Mouse (Mus musculus): ENCODE data around the gene A930009A15Rik. TPM values are rescaled to one million over a fixed set of nuclear protein-coding genes. Genes with fewer than 3 reads are reported as not detected.

A930009A15Rik gene
- polyA plus RNA-seq, 1 experiment from 2014 or later: 0.72 TPM

DNA sequence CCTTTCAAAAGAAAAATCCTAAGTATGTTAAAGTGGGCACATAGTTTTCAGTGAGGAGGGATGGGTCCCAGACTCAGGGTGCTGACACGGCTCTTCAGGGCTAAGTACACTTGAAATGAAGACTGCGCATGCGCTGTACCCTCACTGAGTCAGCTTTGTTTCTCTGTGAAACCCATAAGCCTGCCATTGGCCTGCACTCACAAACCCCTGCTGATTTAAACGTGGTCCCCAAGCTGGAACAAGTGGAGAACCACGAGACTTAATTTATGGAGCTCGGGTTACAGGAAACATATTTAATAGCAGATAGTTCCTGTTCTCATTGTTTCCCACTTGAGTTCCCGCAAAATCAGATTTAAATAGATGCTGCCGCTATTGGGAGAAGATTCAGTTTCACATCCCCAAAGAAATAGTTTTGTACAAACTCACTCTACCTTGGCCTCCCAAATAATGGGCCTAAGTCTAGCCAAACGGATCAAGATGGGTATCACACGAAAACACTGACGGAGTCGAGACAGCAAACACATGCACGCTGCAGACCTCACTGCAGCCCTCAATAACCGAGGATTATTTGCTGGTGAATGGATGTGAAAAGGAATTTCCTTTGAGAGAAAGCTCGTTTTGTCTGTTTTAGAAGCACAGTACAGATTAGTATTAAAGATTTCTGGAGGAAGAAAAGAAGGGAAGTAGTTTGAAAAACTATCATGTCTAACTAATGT is 54.3 kb downstream of the A930009A15Rik start:
- no peak overlapping the region for H3K27ac ChIP-seq
- no peaks in the 10 kb centered on the region for H3K9me3 ChIP-seq (replicated peaks)
- H3K9ac ChIP-seq: no peak overlapping the region
- no peaks in the 10 kb centered on the region for H3K27me3 ChIP-seq
- ATAC-seq (ENCODE audit: low FRiP score): no peak
- H3K4me1 ChIP-seq: no peaks in the 10 kb centered on the region
- 63% methylated on average over 15 of the region's 15 CpGs for WGBS
- H3K36me3 ChIP-seq: no peaks in the 10 kb centered on the region
- H3K4me3 ChIP-seq: no peak overlapping the region
- H3K4me2 ChIP-seq (replicated peaks): no peak overlapping the region

DNA sequence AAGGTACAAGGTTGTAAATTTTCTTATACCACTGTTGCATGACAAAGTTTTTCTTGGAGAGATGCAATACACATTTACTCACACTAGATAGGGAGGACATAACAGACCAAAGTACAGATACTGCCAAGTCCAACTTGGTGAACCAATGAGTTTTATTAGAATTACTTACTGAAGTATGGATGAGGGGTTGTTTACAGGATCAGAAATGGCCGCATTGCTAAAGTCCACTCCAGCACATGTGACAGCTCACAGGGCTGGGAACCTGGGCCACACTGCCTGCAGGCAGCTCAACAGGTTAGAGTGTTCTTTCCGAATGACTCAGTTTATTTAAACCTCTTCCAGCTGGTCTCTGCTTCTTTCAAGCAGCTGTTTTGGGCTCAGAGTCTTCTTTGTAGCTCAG is 55.2 kb downstream of the A930009A15Rik start:
- H3K27me3 ChIP-seq: no peaks in the 10 kb centered on the region
- WGBS: 81% methylated on average over 2 of the region's 2 CpGs
- no peaks in the 10 kb centered on the region for H3K9me3 ChIP-seq (replicated peaks)
- no peak overlapping the region for H3K9ac ChIP-seq
- no peak for ATAC-seq (ENCODE audit: low FRiP score)
- H3K4me3 ChIP-seq: no peak overlapping the region
- no peaks in the 10 kb centered on the region for H3K36me3 ChIP-seq
- H3K27ac ChIP-seq: no peak overlapping the region
- no peaks in the 10 kb centered on the region for H3K4me1 ChIP-seq
- no peak overlapping the region for H3K4me2 ChIP-seq (replicated peaks)

DNA sequence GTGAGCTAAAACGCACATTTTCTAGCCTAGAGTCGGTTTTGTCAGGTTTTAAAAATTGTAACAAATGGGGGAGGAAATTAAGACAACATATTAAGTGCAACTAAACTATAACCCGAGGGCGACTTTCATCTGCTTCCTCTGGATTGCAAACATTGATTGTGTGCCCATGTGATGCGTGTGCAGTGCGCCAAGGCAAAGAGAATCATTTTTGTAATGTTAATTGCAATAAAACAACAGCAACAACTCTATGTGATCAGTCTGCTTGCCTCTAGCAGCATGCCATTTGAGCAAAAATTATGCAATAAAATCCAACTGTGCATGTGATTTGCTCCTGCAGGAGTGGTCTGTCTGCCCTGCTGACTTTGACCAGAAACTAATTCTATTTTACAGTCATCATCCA is 56.9 kb downstream of the A930009A15Rik start:
- H3K4me3 ChIP-seq: no peak overlapping the region
- no peak overlapping the region for H3K4me2 ChIP-seq (replicated peaks)
- H3K4me1 ChIP-seq: no peaks in the 10 kb centered on the region
- ATAC-seq (ENCODE audit: low FRiP score): no peak
- no peak overlapping the region for H3K27ac ChIP-seq
- H3K36me3 ChIP-seq: no peaks in the 10 kb centered on the region
- H3K27me3 ChIP-seq: no peaks in the 10 kb centered on the region
- H3K9me3 ChIP-seq (replicated peaks): no peaks in the 10 kb centered on the region
- H3K9ac ChIP-seq: no peak overlapping the region
- 86% methylated on average over 6 of the region's 6 CpGs for WGBS

Other genes with a start within 250 kb of the A930009A15Rik start
- gene Tmem19, start 207.5 kb upstream of the A930009A15Rik start, polyA plus RNA-seq (2016; fragmentation: Nextera tagmentation; extraction: Ambion mirVana): 41.9 and 44.6 TPM in 2 replicates
- 34.2 and 38.5 TPM in 2 replicates for gene Thap2, start 185.5 kb upstream of the A930009A15Rik start, polyA plus RNA-seq (2016; fragmentation: Nextera tagmentation; extraction: Ambion mirVana)
- 26.3 and 28.2 TPM in 2 replicates for gene Zfc3h1, start 185.0 kb upstream of the A930009A15Rik start, polyA plus RNA-seq (2016; fragmentation: Nextera tagmentation; extraction: Ambion mirVana)
- gene Lgr5, start 17.8 kb downstream of the A930009A15Rik start, polyA plus RNA-seq (2016; fragmentation: Nextera tagmentation; extraction: Ambion mirVana): 7.9 and 8.1 TPM in 2 replicates
- 1.2 and 2.2 TPM in 2 replicates for gene Tspan8, start 246.8 kb downstream of the A930009A15Rik start, polyA plus RNA-seq (2016; fragmentation: Nextera tagmentation; extraction: Ambion mirVana)